Mouse (Mus musculus) cerebellum, adult 18-20 months (tissue): ENCODE measurements around the gene Lars2.

ENCODE experiments used
- DNase-seq, 2 experiments: peaks; one replicate each; pipeline ENCODE4 v3.0.0; 2021

Gene Lars2

GRCm38 (mm10) chr9:123478586-123479195 lies 112.0 kb downstream of the Lars2 start, which contains the start of gene Limd1:
Gene Limd1, plus strand, starts transcription at chr9:123478706.
- peak; percentile 40 to 64 for DNase-seq

- peak in 1 of 2 experiments; percentile 16 for DNase-seq
Observed at GRCm38 (mm10) chr9:123479196-123479669, 112.5 kb downstream of the Lars2 start.

GRCm38 (mm10) chr9:123479876-123480252 lies 113.1 kb downstream of the Lars2 start:
- no peak for DNase-seq

GRCm38 (mm10) chr9:123480253-123480921 lies 113.7 kb downstream of the Lars2 start:
- no peak for DNase-seq

GRCm38 (mm10) chr9:123481136-123481535 lies 114.4 kb downstream of the Lars2 start:
- no peak for DNase-seq

- DNase-seq, result no peak
Observed at GRCm38 (mm10) chr9:123483598-123483997, 116.9 kb downstream of the Lars2 start.

GRCm38 (mm10) chr9:123484830-123485229 lies 118.1 kb downstream of the Lars2 start:
- no peak for DNase-seq

GRCm38 (mm10) chr9:123485561-123485960 lies 118.8 kb downstream of the Lars2 start:
- no peak for DNase-seq

GRCm38 (mm10) chr9:123486635-123487034 lies 119.9 kb downstream of the Lars2 start:
- no peak for DNase-seq

- no peak for DNase-seq
Observed at GRCm38 (mm10) chr9:123489073-123489472, 122.3 kb downstream of the Lars2 start.

- DNase-seq, result no peak
Observed at GRCm38 (mm10) chr9:123489727-123490343, 123.1 kb downstream of the Lars2 start.

GRCm38 (mm10) chr9:123490930-123491329 lies 124.2 kb downstream of the Lars2 start:
- no peak for DNase-seq

GRCm38 (mm10) chr9:123491917-123492585 lies 125.3 kb downstream of the Lars2 start:
- peak in 1 of 2 experiments; percentile 11 for DNase-seq

- no peak for DNase-seq
Observed at GRCm38 (mm10) chr9:123496665-123497064, 129.9 kb downstream of the Lars2 start.

- no peak for DNase-seq
Observed at GRCm38 (mm10) chr9:123497906-123498305, 131.2 kb downstream of the Lars2 start.

GRCm38 (mm10) chr9:123500480-123500879 lies 133.8 kb downstream of the Lars2 start:
- no peak for DNase-seq

- DNase-seq, result no peak
Observed at GRCm38 (mm10) chr9:123503171-123503834, 136.6 kb downstream of the Lars2 start.

- peak; percentile 68 to 73 for DNase-seq
Observed at GRCm38 (mm10) chr9:123504325-123504724, 137.6 kb downstream of the Lars2 start.

- DNase-seq, result no peak
Observed at GRCm38 (mm10) chr9:123505598-123505997, 138.9 kb downstream of the Lars2 start.

GRCm38 (mm10) chr9:123506270-123507146 lies 139.8 kb downstream of the Lars2 start:
- DNase-seq, result no peak

GRCm38 (mm10) chr9:123507380-123507779 lies 140.7 kb downstream of the Lars2 start:
- no peak for DNase-seq

GRCm38 (mm10) chr9:123508986-123509385 lies 142.3 kb downstream of the Lars2 start:
- DNase-seq, result no peak
